Mouse (Mus musculus): ENCODE data around the gene Hmcn2. TPM values are rescaled to one million over a fixed set of nuclear protein-coding genes. Genes with fewer than 3 reads are reported as not detected.

Gene Hmcn2
- total RNA-seq, 2 experiments from 2014 or later = 0.23 to 0.35 TPM

DNA sequence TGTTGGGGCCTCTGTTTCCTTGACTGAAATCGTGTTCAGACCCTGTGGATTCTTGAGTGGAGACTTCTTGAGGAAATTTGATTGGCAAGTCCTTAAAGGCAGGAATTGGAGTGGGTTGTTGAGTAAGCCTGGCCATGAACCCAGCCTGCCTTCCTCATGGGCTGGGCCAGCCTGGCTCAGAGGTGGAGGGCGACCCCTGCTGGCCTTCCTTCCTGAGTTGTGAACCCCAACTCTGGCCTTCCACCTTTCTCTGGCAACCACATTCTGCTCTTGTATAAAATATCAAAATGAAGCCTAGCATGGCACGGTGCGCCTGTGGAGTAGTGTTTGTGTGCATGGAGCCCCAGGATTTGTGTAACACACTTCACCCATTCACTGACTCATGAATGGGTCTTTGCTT is 8.5 kb upstream of the Hmcn2 start:
- no peak for DNase-seq

DNA sequence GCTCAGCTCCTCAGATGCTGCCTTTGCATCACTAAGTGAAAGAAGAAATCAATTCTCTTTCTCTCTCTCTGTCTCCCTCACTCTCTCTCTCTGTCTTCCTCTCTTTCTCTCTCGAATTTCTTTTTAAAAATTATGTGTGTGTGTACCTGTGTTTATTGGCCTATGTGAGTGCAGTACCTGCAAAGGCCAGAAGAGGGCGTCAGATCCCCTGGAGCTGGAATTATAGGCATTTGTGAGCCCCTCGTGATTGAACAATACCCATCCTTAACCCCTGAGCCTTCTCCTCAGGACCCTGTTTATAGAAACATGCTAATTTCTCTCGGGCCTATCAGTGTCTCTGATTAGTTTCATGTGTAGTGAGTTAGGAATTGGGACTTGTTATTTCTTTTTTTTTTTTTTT is 6.0 kb upstream of the Hmcn2 start:
- DNase-seq = no peak

DNA sequence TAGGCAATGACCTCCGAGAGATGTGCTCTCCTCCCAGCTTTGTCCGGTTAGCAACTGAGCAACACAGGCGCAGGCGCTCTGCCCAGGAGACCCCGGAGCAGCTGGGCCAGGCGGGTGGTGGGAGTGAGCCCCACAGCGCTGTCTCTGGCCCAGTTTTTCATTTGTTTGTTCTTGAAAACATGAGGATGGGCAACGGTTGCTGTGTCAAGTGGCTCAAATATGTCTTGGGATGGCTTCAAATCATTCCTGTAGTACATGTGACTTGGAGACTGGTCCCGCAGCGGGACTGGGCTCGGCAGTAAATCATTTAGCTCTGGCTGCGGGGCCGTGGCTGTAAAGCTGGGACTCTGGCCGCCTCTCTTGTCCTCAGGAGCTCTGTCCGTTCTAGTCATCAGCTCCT is 4.7 kb upstream of the Hmcn2 start:
- DNase-seq = no peak

DNA sequence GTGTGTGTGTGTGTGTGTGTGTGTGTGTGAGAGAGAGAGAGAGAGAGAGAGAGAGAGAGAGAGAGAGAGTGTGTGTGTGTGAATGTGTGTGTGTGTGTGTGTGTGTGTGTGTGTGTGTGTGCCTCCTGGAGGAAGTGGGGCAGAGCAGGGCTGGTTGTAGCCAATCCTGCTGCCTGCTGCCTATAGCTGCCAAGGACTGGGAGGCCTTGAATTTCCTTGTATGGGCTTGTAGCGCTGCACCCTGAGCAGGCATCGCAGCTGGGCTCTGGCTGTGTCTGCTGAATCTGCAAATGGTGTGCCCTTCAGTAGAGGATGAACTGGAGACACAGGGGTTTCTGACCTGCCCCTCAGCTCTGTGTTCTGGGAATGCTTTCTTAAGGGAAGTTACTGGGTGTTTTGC is 3.9 kb downstream of the Hmcn2 start:
- no peak for DNase-seq

DNA sequence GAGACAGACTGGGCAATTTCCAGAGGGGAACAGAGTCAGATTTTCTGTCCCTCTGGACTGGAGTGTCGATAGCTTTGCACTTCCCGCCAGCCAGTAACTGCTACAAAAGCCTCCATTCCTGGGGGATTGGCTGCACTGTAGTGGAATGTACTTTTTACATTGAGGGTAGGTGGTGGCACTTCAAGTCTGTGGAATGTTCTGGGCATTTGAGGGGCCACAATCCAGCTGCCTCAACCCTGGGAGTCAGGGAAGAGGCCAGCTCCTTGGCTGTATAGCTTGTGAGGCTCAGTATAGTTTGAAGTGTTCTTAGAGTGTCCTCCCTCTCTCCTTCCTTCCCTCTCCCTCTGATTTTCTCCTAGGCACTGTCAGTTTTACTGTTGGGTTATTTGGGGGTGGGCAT is 5.0 kb downstream of the Hmcn2 start:
- DNase-seq = no peak

DNA sequence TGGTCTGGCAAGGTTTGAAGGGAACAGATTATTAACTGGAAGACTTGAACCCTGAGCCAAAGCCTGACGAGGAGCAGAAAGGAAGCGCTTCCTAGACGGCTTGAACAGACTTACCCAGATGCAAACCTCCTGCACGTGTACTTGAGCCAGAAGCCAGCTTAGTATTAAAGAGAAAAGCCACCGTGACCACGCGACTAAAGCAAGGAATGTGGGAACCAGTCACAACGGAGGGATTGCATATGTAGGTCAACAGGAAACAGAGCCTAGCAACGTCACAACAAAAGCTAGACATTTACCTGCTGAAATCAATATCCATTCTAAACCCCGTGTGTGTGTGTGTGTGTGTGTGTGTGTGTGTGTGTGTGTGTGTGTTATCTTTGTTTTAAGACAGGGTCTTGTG is 13.0 kb downstream of the Hmcn2 start:
- DNase-seq = no peak

DNA sequence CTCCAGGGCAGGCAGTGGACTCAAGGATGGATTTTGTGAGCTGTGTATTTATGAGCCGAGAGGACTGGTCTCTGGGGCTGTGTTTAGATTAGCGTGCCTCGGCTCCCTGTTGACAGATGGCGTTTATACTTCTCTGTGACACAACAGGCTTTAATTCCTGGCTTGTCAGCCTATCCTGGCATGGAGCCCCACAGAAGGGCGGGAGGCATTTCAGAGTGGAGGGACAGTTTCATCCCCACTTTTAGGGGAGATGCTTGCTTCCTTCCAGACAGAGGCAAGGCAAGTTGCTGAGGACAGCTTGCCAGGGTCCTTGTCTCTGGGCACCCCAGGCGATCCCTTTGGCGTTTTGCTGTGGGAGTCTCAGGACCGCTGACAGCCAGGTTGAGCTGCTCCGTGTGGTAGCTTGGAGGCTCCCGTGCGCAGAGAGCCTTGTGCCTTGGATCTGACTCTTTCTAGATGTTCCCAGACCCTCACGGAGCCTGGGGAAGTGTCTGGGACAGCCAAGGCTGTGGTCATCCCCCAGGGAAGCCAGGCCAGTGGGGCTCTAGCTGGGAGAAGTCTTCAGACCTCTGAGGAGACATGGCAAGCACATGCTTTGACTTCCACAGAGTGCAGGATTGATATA is 23.6 kb downstream of the Hmcn2 start:
- DNase-seq = peak in 1 of 2 experiments; percentile 43

DNA sequence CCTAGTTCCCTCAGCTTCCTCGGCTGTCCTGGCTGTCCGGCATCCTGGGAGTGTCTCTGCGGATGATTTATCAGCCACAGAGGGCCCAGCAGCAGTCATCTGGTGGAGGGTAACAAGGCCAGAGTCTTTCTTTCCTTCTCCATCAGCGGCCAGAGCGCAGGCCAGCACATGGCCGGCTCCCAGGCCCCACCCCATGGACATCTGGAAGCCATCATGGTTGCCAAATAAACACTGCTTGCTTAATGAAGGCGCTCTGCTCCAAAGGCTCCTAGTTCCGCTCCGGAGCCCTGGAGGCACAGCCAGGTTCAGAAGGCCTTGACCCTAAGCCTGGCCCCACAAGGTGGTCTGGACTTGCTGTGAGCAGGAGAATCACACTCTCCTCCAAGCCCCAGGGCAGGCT is 25.6 kb downstream of the Hmcn2 start:
- DNase-seq = no peak

DNA sequence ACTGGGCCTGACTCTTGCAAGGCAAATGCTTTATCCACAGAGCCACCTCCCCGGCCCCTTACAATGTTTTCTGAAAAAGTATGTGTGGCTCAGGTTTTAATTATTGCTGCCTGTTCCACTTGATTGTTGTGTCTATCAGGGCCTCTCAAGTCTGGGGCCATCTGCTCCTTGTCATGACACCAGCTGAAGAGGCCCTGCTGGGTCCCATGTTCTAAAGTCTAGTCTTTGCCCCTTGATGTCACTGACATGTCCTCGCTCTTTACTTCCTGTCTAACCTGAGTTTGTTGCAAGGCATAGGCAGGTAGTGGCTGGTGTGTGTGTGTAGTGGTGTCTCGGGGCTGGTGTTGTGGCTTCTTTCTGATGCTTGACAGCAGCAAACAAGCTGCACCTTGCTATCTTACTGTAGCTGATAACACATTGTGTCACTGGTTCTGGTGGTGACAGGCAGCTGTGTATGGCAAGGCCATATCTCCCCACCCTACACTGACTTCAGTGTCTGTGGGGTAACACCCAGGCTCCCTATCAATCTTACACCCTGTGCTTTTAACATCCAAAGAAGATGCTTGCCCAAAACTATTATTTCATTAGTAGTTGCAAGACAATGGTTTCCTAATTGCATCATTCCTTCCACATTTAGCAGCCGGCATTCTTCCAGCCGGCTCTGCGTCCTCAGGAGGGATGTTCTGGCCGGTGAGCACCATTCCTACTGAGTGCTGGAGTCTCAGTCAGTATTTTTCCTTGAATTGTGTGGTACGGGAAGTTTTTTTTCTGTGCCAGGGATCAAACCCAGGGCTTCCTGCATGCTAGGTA is 27.7 kb downstream of the Hmcn2 start:
- no peak for DNase-seq

DNA sequence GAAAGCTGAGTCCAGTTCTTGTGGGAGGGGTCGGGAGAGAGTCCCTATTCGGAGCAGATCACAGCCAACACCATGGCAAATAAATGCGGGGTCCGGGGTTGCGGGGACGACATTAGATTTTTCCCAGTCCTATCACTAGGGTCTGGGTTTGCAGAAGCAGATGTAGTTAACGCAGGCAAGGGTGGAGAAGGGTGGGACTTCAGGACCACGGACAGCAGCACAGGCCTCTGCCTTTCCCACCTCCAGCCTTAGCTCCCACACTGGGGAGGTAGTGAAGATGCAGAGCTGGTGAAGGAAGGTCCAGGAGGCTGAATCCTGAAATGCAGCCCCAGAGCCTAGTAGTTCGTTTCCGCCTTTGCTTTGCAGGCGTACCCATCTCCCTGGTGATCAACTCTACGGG is 31.9 kb downstream of the Hmcn2 start:
- no peak for DNase-seq

DNA sequence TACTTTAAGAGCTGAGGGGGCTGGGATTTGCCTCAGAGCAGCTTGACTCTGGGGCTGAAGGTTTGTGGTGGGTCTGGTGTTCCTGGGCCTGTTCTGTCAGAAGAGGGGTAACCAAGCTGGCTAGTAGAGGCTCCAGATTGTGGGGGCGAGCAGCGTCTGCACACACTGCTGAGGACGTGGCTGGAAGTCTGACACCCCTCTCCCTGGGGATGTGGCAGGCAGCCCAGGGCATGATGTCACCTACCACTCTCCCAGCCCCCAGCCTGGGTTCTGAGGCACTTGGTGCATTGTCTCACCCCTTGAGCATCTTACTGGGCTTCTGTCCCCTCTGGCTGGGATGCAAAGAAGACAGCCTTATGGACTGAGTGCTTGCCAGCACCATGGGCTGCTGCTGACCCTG is 34.2 kb downstream of the Hmcn2 start:
- DNase-seq = peak in 1 of 2 experiments; percentile 25

DNA sequence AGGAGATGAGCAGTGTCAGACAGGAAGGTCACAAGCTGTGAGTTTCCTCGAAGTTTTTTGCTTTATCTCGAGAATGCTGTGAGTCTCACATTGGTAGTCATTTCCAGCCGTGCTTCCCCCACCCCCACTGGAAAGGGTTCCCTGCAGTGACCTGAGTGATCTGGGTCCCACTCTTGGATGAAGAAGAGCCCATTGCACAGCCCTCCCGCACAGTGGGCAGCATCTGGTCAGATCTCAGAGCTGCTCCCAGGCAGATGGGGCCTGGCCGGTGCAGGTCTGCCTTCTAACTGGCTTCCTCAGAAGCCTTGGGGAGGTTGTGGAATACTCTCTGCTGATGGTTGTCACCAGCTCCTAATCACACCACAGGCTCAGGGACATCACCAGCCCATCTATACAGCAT is 34.6 kb downstream of the Hmcn2 start:
- no peak for DNase-seq

DNA sequence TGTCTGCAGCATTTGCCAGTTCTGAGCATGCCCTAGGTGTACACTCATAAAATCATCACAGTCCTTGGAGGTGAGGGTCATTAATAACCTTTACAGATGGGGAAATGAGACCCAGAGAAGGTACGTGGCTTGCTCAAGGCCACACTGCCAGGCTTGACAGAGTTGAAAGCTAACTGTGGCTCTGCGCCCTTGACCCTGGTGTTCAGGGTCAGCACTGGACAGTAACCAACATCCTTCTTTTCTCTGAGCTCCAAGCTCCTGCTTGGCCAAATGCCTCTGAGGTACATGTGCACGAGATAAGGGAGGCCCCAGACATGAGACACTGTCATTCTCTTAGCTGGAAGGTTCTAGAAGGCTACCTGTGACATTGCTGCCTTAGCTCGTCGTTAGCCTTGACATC is 42.6 kb downstream of the Hmcn2 start:
- DNase-seq = no peak

DNA sequence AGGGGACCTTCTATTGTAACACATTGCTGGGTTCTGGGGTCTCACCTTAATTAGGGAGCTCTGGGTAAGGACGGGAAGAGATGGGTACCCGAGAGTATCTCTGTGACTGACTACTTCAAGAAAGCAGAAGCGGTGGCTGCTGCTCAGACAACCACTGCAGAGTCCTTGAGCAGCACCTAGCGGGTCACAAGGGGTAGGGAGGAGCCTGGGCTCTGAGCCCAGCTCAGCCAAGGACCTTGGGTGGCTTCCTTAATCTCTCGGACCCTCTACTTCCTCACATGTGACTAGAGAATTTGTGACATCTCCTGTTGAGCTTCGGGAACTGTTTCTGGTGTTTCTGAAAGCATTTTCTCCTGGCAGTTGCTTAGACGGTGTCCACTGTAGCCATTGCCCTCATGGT is 45.1 kb downstream of the Hmcn2 start:
- DNase-seq = no peak

DNA sequence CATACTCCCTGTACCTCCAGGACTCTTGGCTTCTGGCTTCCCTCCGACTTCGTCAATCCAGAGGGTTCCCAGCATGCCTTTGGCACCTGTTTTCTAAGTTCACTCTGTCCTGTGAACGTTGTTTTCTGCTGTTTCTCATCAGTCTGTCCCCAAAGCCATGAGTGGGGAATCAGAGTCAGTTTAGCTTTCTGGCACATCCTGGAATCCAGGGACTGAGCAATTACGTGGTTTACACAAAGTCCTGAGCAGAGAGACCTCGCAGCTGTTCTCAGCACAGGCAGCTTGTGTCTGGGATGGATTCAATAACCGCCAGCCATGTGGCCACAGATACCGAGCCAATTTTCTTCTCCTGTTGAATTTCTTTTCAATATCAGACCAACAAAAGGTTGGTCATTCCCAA is 53.0 kb downstream of the Hmcn2 start:
- no peak for DNase-seq

DNA sequence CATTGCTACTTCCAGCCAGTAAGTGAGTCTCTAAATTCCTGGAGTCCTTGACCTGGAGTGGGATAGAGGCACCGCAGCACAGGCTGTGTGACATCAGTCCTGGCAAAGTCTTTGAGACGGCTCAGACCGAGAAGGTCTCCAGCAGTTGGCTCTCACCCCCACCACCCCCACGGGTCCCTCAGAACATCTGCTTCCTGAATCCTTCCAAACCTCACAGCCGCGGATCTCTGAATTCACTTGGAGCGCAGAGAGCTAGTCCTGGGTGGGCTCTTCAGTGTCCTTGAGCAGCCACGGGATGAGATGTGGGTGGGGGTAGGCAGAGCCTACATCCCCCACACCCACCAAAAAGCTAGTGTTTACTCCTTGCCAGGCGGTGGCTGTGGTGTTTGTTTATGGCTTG is 57.2 kb downstream of the Hmcn2 start:
- DNase-seq = no peak

DNA sequence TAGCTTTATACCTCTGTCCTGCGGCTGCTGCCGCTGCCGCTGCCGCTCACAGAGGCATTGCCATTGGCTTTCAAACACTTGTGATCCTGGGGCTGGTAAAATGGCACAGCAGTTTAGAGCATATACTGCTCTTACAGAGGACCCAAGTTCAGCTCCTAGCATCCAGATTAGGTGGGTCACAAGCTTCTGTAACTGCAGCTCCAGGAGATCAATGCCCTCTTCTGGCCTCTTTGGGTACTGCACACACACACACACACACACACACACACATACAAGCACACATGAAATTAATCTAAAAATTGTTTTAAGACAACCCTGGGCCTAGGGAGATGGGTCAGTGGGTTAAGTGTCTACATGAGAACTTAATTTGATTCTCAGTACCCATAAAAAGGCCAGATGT is 58.0 kb downstream of the Hmcn2 start:
- DNase-seq = no peak

DNA sequence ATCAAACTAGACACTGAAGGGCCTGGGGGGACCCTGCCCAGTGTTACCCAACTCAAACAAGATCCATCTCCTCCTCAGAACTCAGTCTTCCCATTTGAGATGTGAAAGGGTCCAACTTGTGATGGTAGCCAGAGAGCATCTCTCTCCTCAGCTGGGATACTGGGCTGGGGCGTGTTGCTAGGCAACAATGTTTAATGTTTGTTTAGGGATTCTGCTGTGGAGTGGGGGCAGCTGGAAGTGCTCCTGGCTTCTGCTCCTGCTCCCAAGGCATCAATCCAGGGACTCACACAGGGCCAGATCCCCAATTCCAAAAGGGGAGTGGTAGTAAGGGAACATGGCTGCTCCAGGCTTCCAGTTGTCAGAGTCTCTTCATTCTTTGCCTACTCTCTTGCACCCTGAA is 60.2 kb downstream of the Hmcn2 start:
- DNase-seq = peak; percentile 33 to 35

DNA sequence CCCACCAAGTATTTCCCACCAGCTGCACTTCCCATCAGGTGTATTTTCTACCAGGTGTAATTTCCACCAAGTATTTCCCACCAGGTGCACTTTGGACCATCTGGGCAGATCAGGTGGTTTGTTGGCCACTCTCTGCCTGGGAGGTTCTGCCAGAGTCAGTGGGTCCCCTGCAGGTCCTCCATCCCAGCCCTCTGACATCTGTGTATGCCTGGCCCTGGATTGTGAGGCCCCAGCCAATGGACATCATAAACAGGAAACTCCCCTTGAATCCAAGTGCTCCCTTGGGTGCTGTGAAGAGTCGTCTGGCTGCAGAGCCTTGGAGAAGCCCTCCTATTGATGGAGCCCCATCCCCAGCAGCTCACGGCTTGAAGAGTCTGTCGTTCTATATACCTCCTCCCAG is 61.8 kb downstream of the Hmcn2 start:
- no peak for DNase-seq

DNA sequence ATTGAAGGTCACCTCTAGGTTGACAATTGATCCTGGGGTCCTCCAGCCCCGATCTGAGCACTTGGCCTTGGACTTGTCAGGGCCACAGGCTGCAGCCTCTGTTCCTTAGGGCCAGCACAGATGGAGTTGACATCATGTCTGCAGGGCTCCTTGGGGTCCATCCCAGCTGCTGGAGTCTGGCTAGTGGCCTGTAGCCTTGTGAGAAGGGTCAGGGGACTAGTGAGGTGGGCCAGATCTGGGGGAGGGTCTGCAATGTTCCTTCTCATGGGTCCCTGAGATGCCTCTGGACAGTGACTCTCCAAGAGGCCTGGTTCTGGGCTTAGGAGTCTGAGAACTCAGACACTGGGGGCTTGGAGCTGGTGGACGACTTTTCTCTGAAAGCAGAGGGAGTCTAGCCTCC is 63.3 kb downstream of the Hmcn2 start:
- no peak for DNase-seq

DNA sequence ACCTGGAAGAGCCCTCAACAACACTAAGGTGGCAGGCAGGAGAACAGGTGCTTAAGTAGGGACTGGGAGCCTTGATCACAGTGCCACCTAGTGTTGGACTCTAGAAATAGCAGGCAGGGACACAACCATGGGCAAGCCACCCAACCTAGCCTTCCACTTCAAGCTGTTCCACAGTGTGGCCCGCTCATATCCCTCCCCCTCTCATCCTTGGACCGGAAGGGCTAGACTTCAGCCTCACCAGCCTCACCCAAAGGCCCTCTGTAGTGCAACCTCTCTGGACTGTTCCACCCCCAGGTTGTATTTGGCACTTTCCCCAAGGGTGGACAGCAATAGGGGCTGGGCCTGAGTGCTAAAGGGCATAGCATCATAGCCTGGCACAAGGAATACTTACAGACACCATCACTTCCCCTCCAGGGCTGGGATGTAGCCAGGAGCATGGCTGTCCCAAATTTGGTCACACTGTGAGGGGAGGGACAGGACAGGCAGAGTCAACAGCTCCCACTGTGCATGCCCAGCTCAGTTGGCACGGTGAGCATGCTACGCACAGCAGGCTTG is 67.2 kb downstream of the Hmcn2 start:
- peak; percentile 35 to 55 for DNase-seq

DNA sequence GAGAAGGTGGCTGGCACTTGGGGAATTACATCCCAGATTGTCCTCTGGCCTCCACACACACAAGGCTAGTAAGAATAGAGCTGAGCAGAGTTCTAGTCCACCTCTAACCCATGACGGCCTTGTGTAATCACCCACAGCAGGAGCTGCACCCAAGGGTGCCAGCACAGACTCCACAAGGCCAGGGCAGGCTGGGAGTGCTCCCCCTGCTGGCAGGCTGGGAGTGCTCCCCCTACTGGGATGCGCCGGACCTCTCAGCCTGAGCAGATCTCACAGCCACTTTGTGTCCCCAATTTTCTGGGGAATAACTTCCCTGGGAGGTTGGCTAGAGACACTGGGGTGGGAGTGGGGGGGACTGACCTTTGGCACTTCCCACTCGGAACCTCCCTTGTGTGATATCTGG is 68.7 kb downstream of the Hmcn2 start:
- peak; percentile 18 to 38 for DNase-seq

DNA sequence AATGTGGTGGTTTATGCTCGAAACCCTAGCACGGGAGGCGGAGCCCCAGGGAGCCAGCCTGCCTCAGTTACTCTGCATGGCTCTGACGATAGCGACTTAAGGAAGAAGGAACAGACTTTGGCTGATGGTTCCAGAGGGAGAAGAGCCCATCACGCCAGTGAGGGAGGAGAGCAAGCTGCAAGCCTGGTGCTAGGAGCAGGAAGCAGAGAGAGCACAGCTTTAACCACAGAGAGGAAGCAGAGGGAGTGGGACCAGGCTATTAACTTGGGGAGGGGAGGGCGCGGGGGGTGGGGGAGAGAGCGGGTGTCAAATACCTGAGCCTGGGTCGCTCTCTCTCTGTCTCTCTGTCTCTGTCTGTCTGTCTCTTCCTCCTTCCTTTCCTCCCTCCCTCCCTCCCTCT is 102.8 kb downstream of the Hmcn2 start:
- DNase-seq = no peak

DNA sequence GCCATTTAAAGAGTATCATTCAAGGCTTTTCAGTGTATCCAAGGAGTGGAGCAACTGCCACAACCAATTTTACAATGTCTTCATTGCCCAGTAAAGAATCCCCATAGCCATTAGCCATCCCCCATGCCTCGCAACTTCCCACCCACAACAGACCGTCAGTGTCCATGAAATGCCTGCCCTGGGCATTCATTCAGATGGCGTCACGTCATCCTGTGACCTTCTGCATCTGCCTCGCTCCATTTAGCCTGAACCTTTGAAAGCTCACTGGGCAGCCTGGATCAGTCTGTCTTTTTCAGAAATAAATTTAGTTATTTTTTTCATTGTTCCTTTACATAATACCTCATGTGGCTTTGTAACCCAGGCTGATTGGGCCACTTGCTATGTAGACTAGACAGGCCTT is 103.8 kb downstream of the Hmcn2 start:
- DNase-seq = no peak

Data from layer of hippocampus, postnatal 36 days (tissue).